Mouse (Mus musculus) heart, adult 9 months (tissue): ENCODE measurements at regions not wholly inside any gene's neighbourhood (a gene's known extent, or its start where the extent isn't known, plus 50 kb on each side); places are given as distances from the start of the nearest gene placed in this dataset.
"Not testable (repeated sequence)": the region's sequence is repeated elsewhere in the genome, so short reads cannot be mapped to it uniquely, and the experiment has no call there.

ENCODE experiments used
- DNase-seq, 2 experiments: peaks; one replicate each; pipeline ENCODE4 v3.0.0; 2022; ENCODE audit warnings: low spot score in 2 of 2

GRCm38 (mm10) chrX:18960465-18960864 lies 499.3 kb upstream of the 4930578C19Rik start:
- DNase-seq, result no peak

GRCm38 (mm10) chrX:18942612-18943011 lies 481.4 kb upstream of the 4930578C19Rik start:
- DNase-seq, result no peak

- DNase-seq, result no peak
Measured at GRCm38 (mm10) chrX:18933340-18933739, 472.1 kb upstream of the 4930578C19Rik start.

GRCm38 (mm10) chrX:18923084-18923483 lies 461.9 kb upstream of the 4930578C19Rik start:
- no peak for DNase-seq

- DNase-seq, result no peak
Measured at GRCm38 (mm10) chrX:18921366-18922092, 460.3 kb upstream of the 4930578C19Rik start.

GRCm38 (mm10) chrX:18882784-18883171 lies 421.6 kb upstream of the 4930578C19Rik start:
- no peak for DNase-seq

GRCm38 (mm10) chrX:18882088-18882783 lies 421.0 kb upstream of the 4930578C19Rik start:
- peak in 1 of 2 experiments; percentile 7 for DNase-seq

GRCm38 (mm10) chrX:18875734-18876133 lies 414.5 kb upstream of the 4930578C19Rik start:
- no peak for DNase-seq

- DNase-seq, result peak; percentile 40 to 70
Measured at GRCm38 (mm10) chrX:18874051-18874450, 412.9 kb upstream of the 4930578C19Rik start.

- no peak for DNase-seq
Measured at GRCm38 (mm10) chrX:18838668-18839067, 377.5 kb upstream of the 4930578C19Rik start.

GRCm38 (mm10) chrX:18824971-18825370 lies 363.8 kb upstream of the 4930578C19Rik start:
- not testable (repeated sequence) for DNase-seq

- DNase-seq, result no peak
Measured at GRCm38 (mm10) chrX:18814441-18814973, 353.3 kb upstream of the 4930578C19Rik start.
